Mouse (Mus musculus) regulatory T cell (primary cell): ENCODE results near the gene Nop9.

Experiments used
- in situ Hi-C: fragments of 300-600 bp; cut with MboI, MseI; formaldehyde crosslinking; loops from one replicate; pipeline ENCODE4 v1.15.1; 2025; ENCODE audit warnings: high pct_unique_total_duplicates

The Nop9 gene

GRCm38 (mm10) chr14:55745180-55745860, at the start of gene Nop9, which contains the start of gene Dhrs1:
Nop9 (plus strand) TSS chr14:55745693.
Dhrs1 (minus strand) TSS chr14:55745690.
- in situ Hi-C loops: no loop called here

GRCm38 (mm10) chr14:55697226-55697625, 48.3 kb upstream of the Nop9 start:
- in situ Hi-C loops: no loop called here

DNA sequence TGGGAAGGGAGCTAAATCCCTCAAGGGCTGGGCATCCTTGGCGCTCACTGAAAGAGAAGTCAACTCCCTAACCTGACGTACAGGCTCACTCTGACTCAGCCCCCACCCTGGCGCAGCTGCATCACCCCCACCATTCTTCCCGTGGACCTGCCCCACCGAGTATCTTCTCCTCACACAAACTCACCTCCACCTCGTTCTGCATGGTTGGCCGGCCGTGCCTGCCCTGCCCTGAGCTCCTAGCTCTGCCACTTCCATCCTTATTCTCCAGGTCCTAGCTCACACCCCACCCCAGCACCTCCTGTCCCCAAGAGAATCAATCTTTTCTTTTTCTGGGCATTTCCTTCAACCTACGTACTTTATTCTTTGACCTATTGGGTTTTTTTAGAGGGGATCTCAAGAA, 44.4 kb upstream of the Nop9 start:
- in situ Hi-C loops: no loop called here

GRCm38 (mm10) chr14:55702761-55703160, 42.7 kb upstream of the Nop9 start:
- in situ Hi-C loops: no loop called here

DNA sequence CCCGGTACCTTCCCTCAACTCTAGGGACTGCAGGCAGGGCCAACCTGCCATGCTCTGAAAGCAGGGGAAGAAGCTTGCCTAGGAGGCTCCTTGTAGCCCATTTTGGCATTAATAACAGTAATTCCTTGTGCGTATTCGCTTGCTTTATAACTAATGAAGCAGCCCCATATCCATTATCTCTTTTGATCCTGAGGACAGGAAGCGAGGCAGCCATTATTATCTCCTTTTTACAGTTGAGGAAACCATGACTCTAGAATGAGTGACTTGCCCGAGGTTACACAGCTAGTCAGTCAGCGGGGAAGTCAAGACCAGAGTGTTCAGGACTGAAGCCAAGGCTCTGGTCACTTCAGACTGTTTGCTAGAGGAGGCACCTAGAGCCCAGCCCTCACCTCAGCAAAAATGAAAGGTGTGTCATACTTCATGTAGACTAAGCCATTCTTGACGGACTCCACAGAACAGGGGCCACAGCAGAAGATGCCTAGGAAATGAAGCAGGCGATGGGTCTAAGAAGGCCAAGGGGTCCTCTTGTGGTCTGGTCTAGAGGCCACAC, 39.4 kb upstream of the Nop9 start:
- in situ Hi-C loops: no loop called here

GRCm38 (mm10) chr14:55707397-55707796, 38.1 kb upstream of the Nop9 start:
- in situ Hi-C loops: no loop called here

DNA sequence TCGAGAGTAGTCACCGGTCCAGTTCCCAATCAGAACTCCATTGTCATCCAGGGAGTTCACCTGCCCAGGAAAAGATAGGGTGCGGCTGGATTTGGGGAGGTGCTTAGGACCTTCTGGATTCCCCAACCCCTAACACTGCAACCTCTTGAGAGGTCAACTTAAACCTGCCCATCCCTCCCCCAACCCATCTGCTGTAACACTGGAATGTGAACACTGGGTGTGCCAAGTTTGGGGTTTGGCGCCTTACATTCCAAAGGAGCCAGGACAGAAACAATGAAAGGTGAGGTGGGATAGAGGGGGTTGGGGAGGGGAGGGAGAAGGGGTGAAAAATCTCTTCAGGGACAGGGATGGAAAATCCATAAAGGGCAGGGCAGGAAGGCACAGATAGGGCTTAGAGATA, 36.0 kb upstream of the Nop9 start:
- in situ Hi-C loops: no loop called here

DNA sequence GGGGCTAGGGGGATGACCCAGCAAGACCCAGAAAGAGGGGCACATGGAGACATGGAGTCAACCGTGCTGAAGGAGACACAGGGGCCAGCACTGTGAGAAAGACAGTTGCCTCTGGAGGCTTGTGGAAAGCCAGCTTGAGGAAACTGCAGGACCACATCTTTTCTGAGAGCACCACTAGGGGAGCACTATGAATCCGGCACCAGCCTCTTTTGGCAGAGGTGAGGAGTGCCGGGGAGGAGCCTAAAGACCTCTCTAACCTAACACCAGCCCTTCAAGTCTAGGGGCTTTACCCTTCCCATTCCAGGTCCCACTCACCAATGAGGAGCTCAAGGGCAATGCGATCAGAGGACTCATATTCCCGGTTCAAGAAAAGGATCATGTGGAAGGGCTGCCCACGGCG, 33.7 kb upstream of the Nop9 start:
- in situ Hi-C loops: no loop called here

DNA sequence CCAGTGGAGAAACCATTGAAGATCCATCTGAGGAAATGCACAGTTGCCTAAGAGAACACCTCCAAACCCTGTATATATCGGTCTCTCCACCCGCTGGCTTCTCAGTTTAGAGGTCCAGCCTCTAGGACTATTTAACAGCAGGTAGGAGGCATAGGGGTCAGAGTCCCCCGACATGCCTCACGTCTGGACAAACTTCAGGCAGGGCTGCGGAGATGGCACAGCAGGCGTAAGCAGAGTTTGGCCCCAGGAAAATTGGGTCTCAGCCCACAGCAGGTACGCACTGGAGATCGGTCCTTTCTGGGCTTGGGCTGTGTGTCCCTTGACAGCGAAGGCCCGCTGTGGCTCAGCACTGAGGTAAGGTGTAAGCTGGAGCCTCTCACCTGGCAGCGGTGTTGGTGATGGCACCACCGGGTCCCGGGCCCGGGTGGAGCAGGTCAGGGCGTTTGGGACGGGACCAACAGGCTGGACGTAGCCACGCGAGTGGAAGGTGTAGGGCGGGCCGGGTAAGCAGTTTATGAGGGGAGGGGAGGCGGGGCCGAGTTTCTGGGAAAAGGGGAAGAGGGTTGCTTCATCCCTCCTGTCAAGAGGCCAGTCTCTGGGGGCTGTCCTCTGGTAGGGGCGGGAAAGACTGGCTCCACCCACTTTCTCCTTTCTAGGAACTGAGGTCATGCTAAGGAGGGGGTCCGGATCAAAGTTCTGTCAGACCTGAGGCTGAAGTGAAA, 32.3 kb upstream of the Nop9 start:
- in situ Hi-C loops: no loop called here

DNA sequence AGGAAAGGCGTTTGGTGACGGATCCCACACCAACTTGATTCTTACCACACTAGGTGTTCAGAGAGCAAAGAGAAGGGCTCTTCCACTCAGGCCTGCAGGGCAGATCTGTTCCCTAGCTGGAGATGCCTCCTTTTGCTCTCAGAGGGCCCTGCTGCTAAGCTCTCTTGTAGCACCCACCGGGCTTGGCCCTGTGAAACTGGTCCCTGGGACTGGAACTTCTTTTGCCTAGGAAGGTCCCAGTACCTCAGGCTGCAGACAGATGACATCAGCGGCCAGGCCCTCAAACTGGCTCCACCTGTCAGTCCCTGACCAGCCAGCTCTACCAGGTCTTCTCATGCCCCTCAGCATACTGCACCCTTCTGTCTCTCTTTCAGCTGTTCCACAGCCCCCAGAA, 31.8 kb upstream of the Nop9 start, which contains the start of gene Tgm1:
Tgm1 (minus strand) TSS at position 198 of the 394 bp plus-strand sequence.
- in situ Hi-C loops: no loop called here

DNA sequence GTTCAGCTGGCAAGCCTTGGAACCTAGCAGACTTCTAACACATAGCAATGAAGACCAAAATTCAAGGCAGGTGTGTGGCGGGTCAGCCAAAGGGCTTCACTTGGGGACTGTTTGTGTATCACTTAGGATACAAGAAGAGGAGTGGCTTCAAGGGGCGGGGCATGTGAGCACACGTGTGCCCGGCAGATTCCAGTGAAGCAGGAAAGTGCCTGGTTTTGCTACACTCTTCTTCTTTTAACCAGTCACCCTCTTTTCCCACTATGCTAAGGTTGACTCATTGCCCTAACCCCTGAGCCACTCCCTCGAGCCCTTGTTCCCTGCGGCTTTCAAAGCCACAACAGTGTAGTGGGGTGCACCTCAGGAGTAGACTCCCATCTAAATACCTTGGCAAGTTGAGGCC, 30.6 kb upstream of the Nop9 start:
- in situ Hi-C loops: no loop called here

DNA sequence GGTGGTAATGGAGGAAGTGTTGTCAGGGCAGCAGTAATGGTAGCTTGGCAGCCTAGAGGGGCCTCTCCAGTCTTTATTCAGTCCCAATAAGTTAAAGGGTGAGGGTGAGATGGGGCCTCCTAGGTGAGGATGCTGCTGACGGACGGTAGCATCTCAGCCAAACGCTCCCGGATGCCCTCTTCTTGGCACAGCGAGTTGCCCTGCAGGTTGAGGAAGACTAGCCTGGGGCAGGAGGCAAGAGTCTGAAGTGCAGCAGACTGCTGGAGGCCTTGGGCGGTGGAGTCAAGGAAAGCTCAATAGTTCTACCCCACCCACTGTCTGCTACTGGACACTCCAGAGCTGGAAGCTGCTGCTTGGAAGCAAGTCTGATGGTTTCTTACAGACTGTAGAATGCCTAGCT, 29.2 kb upstream of the Nop9 start:
- in situ Hi-C loops: no loop called here

- in situ Hi-C loops: no loop called here
These were observed 28.6 kb upstream of the Nop9 start for GRCm38 (mm10) chr14:55716884-55717283.

DNA sequence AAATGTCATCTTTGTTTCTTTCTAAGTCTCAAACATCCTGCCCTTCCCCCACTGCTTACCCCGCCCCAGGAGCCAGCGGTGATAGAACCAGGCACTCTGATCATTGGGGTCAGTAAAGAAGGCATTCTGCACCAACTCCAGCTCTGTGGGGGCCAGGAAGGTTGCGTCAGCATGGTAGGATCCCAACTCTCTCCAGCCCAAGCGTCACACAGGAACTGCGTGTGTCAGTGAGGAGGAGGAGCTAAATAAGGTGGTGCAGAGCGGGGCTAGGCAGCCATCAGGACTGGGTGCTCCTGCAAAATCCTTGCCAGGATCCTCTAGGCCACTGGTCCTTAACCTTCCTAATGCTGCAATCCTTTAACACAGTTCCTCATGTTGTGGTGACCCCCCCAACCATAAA, 25.8 kb upstream of the Nop9 start:
- in situ Hi-C loops: loop anchor here (5.0 kb wide), 1 partner anchor 37 kb away; the partner anchor contains the start of gene Tinf2

DNA sequence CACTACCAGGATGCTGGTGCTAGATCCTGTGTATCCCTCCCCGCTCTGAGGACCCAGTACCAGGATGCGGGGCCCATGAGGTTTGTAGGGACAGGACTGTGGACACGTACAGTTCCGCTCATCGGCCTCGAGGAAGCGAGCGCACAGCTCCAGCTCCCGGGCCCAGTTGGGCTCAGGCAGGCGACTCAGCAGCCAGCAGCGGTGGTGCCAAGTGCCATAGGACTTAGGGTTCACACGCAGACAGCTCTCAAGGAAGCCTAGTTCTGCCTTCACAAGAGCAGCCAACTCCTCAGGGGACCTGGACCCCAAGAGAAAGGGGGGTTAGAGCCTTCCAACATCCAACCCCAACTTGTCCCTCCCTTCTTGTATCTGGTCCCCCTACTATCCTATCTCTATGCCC, 24.8 kb upstream of the Nop9 start:
- in situ Hi-C loops: loop anchor here (5.0 kb wide), 1 partner anchor 38 kb away; the partner anchor contains the start of gene Tinf2

DNA sequence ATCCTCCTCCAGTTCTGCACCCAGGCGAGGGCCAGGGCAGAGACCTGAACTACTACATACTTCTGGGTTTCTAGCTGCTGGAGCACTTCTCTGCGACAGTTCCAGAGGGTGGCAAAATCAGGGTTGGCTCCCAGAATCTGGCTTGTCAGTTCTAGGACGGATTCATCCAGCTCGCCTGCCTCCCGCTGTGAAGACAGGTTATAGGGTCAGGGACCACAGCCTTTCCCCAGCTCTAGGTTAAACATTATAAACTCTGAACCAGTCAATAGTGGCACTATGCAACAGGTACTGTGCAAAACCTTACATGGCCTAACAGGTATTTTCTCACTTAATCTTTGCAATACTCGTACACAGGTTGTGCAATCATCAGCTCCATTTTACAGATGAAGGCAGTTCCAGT, 24.4 kb upstream of the Nop9 start:
- in situ Hi-C loops: loop anchor here (5.0 kb wide), 1 partner anchor 39 kb away; the partner anchor contains the start of gene Tinf2

GRCm38 (mm10) chr14:55721700-55722437, 23.6 kb upstream of the Nop9 start, which contains the start of gene Rabggta:
Rabggta (minus strand) TSS chr14:55722263.
- in situ Hi-C loops: loop anchor here (5.0 kb wide), 1 partner anchor 40 kb away; the partner anchor contains the start of gene Tinf2

DNA sequence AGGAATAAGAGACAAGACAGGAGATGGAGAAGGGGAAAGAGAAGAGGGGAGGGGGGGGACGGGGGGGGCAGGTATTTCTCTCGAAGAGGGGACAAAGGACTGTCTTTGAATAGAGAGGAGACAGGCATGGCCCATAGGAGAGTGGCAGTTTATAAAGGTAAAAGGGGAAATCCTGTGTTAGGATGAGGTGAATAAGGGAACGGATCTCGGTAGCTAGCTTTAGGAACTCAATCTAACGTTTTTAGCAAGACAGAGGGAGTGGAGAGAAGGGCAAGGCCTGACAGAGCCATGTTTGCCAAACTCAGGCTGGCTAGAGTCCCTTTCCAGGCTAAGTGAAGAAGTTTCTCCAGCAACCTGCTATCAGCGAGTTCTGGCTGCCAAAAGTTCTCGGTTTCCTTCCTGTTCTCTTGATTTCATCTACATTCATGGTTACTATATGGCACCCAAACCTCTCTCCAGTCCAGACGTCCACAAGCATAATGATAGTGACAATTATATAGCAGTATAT, 23.0 kb upstream of the Nop9 start:
- in situ Hi-C loops: loop anchor here (5.0 kb wide), 1 partner anchor 40 kb away; the partner anchor contains the start of gene Tinf2

- in situ Hi-C loops: loop anchor here (5.0 kb wide), 1 partner anchor 41 kb away; the partner anchor contains the start of gene Tinf2
These were observed 22.1 kb upstream of the Nop9 start for GRCm38 (mm10) chr14:55723433-55723832.

DNA sequence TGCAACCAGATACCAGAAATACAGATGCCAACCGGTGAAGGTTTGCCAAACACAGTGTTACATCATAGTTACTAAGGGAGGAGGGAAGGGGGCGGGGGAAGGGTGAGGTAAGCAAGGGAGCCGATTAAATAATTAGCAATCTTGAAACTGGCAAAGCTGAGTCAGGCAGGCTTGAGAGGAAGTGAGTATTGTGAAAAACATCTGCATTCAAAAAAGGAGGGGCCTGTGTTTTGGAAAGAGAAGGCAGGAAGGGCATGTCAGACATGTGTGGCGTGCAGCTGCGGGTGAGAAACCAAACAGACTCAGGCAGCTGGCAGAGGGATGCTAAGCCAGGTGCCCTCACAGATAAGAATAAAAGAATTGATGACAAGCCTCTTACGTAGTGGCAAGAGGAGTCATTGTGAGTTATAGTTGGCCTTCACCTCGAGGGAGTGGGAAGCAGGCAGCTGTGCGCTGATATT, 21.1 kb upstream of the Nop9 start:
- in situ Hi-C loops: loop anchor here (5.0 kb wide), 1 partner anchor 42 kb away; the partner anchor contains the start of gene Tinf2

DNA sequence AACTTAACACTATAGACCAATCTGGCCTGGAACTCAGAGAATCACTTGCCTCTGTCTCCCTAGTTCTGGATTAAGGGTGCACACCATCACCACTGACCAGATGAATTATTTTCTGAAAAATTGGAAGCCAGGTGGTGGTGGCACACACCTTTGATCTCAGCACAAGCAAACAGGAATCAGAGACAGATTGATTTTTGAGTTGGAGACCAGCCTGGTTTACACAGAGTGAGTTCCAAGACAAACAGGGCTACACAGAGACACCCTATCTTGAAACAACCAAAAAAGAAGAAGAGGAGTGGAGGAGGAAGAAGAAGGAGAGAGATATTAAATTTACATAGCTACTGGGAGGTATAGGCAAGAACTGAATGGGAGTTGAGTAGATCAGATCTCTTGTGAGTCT, 19.2 kb upstream of the Nop9 start:
- in situ Hi-C loops: no loop called here
